Mouse (Mus musculus) common myeloid progenitor, adult 5-6 weeks (primary cell): ENCODE measurements around the gene Mark2. TPM values are rescaled to one million over a fixed set of nuclear protein-coding genes. Genes with fewer than 3 reads are reported as not detected.

Experiments
- ATAC-seq: replicated peaks from 2 replicates; pipeline ENCODE4 v1.8.0; 2016; ENCODE audit warnings: low read depth, mild to moderate bottlenecking, moderate TSS enrichment, inconsistent platforms; ENCODE audit not compliant: poor library complexity, severe bottlenecking
- total RNA-seq: library from RNA; stranded (forward); fragments of 200-1000, 187-1606 nt; gene quantifications from 2 replicates; pipeline ENCODE4 v1.2.3, GENCODE M21; 2017

Mark2 gene
- total RNA-seq, 1 experiment from 2014 or later: 40.2 TPM

DNA sequence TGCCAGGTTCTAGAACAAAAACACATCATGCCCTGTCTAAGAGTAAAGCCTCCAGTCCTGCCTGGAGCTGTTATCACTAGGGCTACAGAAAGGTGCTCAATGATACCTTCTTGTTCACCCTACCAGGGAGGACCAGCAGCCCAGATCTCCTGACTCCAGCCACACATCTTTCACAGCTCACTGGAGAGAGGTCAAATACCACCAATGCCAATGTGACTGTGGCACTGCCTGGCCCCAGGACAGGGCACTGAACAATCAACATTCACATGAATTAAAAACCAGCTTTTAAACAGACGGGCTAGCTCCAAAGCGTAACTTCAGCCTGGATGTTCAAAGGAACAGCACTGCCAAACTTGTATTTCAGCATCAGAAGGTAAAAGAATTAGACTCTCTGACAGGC, 105.6 kb downstream of the Mark2 start:
- ATAC-seq: no peak

GRCm38 (mm10) chr19:7235461-7235860, 106.2 kb downstream of the Mark2 start:
- no peak for ATAC-seq

DNA sequence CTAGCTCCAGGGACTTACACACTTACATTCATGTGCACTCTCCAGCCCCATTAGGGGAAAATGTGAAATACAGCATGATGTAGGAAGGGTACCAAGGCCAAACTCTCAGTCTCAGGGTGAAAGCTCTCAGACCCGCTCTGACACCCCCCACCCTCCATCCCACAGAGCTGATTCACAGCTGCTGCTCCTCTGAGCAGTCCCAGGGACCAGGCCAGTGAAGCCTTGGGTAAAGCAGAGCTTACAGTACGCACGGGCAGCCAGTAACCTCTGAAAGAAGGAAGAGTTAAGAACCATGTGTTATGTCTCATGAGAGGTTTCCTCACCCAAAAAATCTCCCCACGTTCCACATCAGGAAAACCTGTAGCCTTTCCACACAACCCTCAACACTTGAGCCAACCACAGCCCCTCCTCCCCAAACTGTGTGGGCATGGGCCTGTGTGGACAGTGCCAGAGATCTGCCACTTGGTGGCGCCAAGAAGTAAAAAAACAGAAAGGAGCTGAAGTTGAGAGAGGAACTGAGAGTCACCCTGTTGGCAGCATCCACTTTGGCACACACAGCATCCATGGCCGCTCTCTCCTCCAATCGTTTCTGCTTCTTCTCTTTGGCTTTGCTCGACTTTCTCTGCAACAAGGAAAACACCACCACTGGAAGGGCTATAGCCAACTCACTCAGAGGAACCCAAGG, 107.0 kb downstream of the Mark2 start:
- ATAC-seq: peak; percentile 99

DNA sequence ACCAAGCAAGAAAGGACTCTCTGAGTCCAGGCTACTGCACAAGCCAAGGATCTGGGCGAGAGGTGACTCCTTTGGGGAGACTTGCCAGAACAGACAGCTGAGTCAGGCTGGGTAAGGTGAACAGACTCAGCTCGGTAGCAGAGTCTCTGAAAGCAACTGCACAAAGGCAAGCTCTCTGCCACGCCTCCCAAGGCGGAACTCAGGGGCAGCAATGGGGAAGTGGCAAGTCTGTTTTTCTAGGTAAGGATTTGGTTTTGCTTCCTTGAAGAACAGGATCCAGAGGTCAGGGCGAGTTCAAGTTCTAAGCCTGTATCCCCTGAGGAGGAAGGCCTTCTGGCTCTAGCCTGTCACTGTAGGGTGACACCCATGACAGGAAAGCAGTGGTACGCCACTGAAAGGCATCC, 115.1 kb downstream of the Mark2 start:
- ATAC-seq: peak; percentile 80

Other genes starting within 250 kb of the Mark2 start
- not detected in 2 replicates for gene Flrt1, start 236.1 kb downstream of the Mark2 start, total RNA-seq
- 68.3 and 73.2 TPM in 2 replicates for gene Otub1, start 135.5 kb downstream of the Mark2 start, total RNA-seq
- gene Cox8a, start 124.2 kb downstream of the Mark2 start, total RNA-seq: 385 and 388 TPM in 2 replicates
- 31.5 and 39.4 TPM in 2 replicates for gene Naa40, start 100.7 kb downstream of the Mark2 start, total RNA-seq
- gene Rcor2, start 74.5 kb downstream of the Mark2 start, total RNA-seq: 5.9 and 9.0 TPM in 2 replicates
- gene Spindoc, start 41.1 kb upstream of the Mark2 start, total RNA-seq: 9.1 and 11.8 TPM in 2 replicates
- 4.0 and 4.5 TPM in 2 replicates for gene 2700081O15Rik, start 75.8 kb upstream of the Mark2 start, total RNA-seq
- 85.4 and 85.6 TPM in 2 replicates for gene Rtn3, start 141.4 kb upstream of the Mark2 start, total RNA-seq
- 76.9 and 116 TPM in 2 replicates for gene Atl3, start 152.2 kb upstream of the Mark2 start, total RNA-seq
- 19.6 and 28.0 TPM in 2 replicates for gene Pla2g16, start 215.6 kb upstream of the Mark2 start, total RNA-seq